Mouse (Mus musculus) retina, postnatal 1 day (tissue): Measurements from ENCODE around the gene Adamts20.

Experiments
- DNase-seq: peaks from one replicate; pipeline ENCODE4 v3.0.0-alpha.2; 2012

The Adamts20 gene

GRCm38 (mm10) chr15:94334586-94334985 is 130.6 kb downstream of the Adamts20 start:
- DNase-seq = no peak

- DNase-seq = no peak
Observed at GRCm38 (mm10) chr15:94326626-94327025, 138.6 kb downstream of the Adamts20 start.

GRCm38 (mm10) chr15:94325509-94326181 is 139.6 kb downstream of the Adamts20 start:
- DNase-seq = peak; percentile 58

GRCm38 (mm10) chr15:94316171-94316570 is 149.0 kb downstream of the Adamts20 start:
- DNase-seq = no peak

- DNase-seq = no peak
Observed at GRCm38 (mm10) chr15:94309689-94310088, 155.5 kb downstream of the Adamts20 start.

GRCm38 (mm10) chr15:94307888-94308287 is 157.3 kb downstream of the Adamts20 start:
- no peak for DNase-seq

- no peak for DNase-seq
Observed at GRCm38 (mm10) chr15:94303151-94303550, 162.1 kb downstream of the Adamts20 start.

GRCm38 (mm10) chr15:94294084-94294483 is 171.1 kb downstream of the Adamts20 start:
- DNase-seq = no peak

GRCm38 (mm10) chr15:94288015-94288414 is 177.2 kb downstream of the Adamts20 start:
- DNase-seq = no peak

GRCm38 (mm10) chr15:94287495-94287894 is 177.7 kb downstream of the Adamts20 start:
- DNase-seq = no peak

GRCm38 (mm10) chr15:94276418-94276817 is 188.8 kb downstream of the Adamts20 start:
- DNase-seq = no peak

- peak; percentile 85 for DNase-seq
Observed at GRCm38 (mm10) chr15:94265630-94266029, 199.6 kb downstream of the Adamts20 start.

GRCm38 (mm10) chr15:94264497-94264879 is 200.7 kb downstream of the Adamts20 start:
- no peak for DNase-seq

GRCm38 (mm10) chr15:94263866-94264496 is 201.2 kb downstream of the Adamts20 start:
- peak; percentile 62 for DNase-seq

GRCm38 (mm10) chr15:94263241-94263640 is 202.0 kb downstream of the Adamts20 start:
- no peak for DNase-seq

- DNase-seq = no peak
Observed at GRCm38 (mm10) chr15:94259497-94259896, 205.7 kb downstream of the Adamts20 start.

- DNase-seq = no peak
Observed at GRCm38 (mm10) chr15:94255538-94255937, 209.7 kb downstream of the Adamts20 start.

- no peak for DNase-seq
Observed at GRCm38 (mm10) chr15:94254861-94255516, 210.2 kb downstream of the Adamts20 start.

GRCm38 (mm10) chr15:94254091-94254860 is 210.9 kb downstream of the Adamts20 start:
- no peak for DNase-seq

GRCm38 (mm10) chr15:94252962-94253712 is 212.1 kb downstream of the Adamts20 start:
- no peak for DNase-seq

- DNase-seq = no peak
Observed at GRCm38 (mm10) chr15:94249766-94250165, 215.5 kb downstream of the Adamts20 start.

- DNase-seq = no peak
Observed at GRCm38 (mm10) chr15:94248386-94248785, 216.8 kb downstream of the Adamts20 start.

- no peak for DNase-seq
Observed at GRCm38 (mm10) chr15:94246669-94247068, 218.5 kb downstream of the Adamts20 start.
